Mouse (Mus musculus): ENCODE measurements around the gene Tha1.

DNA sequence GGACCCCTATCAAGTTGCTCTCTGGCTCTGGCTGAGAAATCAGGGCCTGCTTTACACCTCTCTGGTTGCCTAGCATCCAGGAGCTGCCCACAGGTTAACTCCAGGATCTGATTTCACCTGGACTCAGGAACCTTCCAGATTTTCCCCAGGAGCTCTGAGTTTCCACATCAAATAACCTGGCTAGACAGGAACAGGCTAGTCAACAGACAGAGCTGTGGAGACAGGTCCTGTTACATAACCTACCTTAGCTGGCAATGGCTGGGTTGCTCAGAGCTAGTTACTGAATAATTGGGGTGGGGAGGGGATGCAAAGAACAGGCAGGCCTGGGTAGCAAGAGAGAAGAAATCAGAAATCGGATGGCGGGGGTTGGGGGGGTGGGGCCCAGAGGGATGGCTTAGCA, 28.3 kb downstream of the Tha1 start:
- TF ChIP-seq CTCF (IDR thresholded peaks at IDR 0.05; ENCODE audit: extremely low read depth, insufficient read depth, insufficient read length, insufficient replicate concordance) (no peak), POLR2A (IDR thresholded peaks at IDR 0.05; ENCODE audit: low read depth, low read length) (no peak)
